Mouse (Mus musculus) spleen, postnatal 10 days (tissue): ENCODE measurements around the gene Dna2.
"Not testable (repeated sequence)": the region's sequence is repeated elsewhere in the genome, so short reads cannot be mapped to it uniquely, and the experiment has no call there.

Experiments
- DNase-seq, 2 experiments: peaks; one replicate each; pipeline ENCODE4 v3.0.0; 2021 to 2022; ENCODE audit warnings: low spot score in 2 of 2

Dna2 gene

DNA sequence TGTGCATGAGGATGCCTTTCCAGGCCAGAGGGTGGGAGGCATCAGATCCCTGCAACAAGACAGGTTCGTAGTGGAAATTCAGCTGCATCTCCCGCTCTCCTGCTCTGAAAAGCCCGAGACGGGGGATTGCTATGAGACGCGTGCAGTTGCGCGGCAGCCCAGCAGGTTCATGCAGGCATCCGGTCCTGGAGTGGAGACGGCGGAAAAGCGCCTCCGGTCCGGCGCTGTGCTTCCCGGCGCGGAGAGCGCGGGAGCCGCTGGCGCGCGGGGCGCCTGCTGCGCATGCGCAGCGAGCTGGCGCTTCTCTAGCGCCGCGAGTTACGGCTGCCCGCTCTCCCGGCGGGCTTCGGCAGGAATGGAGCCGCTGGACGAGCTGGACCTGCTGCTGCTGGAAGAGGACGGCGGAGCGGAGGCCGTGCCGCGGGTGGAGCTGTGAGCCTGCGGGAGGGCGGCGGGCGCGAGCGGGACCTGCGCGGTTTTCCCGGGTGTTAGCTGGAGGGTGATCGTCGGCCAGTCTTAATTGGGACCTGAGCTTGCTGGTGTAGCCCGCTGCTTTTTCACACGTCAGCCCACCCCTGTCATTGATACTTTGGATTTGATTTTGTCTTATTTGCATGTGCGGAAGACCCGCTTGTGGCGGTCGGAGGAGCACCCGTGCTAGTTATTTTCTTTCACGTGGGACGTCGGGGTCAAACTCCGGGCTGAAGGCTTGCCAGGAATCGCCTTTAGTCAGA is at the start of gene Dna2:
Gene Dna2 (plus strand): TSS at position 289 of the 734 bp plus-strand sequence.
- peak; percentile 76 to 77 for DNase-seq

GRCm38 (mm10) chr10:62897437-62897836 is 49.4 kb upstream of the Dna2 start:
- no peak for DNase-seq

GRCm38 (mm10) chr10:62898061-62898460 is 48.8 kb upstream of the Dna2 start:
- DNase-seq: no peak

GRCm38 (mm10) chr10:62900144-62900543 is 46.7 kb upstream of the Dna2 start:
- DNase-seq: no peak

DNA sequence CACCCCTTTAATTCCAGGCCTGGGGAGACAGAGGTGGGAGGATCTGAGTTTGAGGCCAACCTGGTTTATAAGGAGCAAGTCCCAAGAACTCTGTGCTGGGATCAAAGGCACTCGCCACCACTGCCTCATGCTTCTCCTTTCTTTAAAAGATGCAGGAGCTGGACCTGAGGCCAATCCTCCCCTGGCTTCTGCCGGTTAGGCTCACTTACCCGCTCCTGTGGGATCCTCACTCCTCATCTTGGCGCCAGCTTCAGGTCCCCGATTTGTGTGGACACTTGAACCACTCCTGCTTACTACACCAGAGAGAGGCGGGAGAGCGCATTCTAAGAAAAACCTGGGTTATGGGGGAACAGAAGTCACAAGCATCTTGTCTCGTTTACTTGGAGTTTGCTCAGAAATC is 45.0 kb upstream of the Dna2 start:
- no peak for DNase-seq

DNA sequence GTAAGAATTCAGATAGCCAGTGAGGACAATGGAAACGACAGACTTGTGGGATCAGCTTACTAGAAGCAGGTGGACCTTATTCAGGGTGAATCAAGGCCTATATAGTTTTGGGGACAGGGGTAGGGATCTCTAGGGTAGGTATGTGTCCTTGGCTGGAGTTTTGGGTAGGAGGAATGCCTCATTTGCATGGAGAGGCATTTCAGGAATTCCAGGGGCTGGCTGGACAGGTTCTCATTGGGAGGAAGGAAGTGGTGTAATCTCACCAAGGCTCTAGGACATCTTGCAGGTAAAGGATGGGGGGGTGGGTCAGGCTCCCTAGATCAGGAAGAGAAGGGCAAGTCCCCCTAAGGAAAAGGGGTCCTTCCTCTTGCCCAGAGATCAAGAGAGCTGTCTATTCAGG is 44.0 kb upstream of the Dna2 start:
- no peak for DNase-seq

- DNase-seq: no peak
Observed at GRCm38 (mm10) chr10:62906336-62906735, 40.5 kb upstream of the Dna2 start.

GRCm38 (mm10) chr10:62908896-62909295 is 37.9 kb upstream of the Dna2 start, which contains the start of gene Tet1:
TSS of gene Tet1 (minus strand) at chr10:62908996.
- not testable (repeated sequence) for DNase-seq

- no peak for DNase-seq
Observed at GRCm38 (mm10) chr10:62911120-62911519, 35.7 kb upstream of the Dna2 start.

- no peak for DNase-seq
Observed at GRCm38 (mm10) chr10:62918985-62919384, 27.8 kb upstream of the Dna2 start.

DNA sequence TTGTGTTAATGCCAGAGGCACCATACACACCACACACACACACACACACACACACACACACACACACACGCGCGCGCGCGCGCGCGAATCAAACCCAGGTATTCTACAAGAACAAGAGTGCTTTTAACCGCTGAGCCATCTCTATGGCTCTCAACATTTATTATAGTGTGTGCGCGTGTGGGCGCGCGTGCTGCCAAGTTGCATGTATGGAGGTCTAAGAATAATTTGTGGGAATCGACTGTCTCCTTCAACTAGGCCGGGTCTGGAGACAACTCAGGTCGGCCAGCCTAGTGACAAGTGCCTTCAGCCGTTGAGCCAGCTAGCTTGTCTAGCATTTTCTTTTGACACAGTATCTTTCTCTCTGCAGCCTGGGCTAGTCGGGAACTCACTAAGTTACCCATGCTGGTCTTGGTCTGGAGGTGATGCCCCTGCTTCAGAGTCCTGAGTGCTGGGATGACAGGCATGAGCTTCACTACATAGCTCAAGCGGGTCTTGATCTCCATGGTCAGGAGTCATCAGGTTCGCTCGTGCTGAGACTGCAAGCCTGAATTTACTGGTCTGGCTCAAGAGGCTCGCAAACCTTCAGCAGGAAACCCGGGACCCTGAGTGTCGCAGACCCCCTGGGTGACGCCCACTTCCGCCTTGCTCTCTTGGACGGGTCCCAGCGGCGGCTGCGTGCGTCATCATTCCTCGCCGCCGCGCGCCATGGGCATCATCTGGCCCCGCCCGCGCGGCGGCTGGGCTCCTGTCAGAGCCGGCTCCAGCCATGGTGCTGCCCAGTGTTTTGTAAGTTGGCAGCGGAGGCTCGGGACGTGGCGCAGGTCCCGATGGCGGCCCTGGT is 26.7 kb upstream of the Dna2 start, which contains the start of gene Slc25a16:
Gene Slc25a16 (plus strand): TSS at position 709 of the 841 bp plus-strand sequence.
- peak; percentile 86 to 93 for DNase-seq

DNA sequence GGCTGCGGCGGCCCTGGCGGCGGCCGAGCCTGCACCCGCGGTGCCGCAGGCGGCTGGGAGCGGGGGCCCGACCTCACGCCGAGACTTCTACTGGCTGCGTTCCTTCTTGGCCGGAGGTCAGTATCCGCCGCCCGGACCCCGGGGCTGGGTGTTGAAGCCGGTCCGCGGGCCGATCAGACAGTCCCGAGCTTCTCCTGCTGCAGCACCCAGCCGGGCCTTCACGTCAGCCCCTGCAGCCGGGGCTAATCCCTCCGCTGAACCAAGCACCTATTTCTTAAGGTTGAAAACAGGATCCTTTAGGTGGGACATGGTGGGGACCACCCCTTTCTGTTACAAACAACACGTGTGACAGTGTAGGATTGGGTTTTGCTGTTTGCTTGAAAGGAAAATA is 26.1 kb upstream of the Dna2 start:
- DNase-seq: no peak

DNA sequence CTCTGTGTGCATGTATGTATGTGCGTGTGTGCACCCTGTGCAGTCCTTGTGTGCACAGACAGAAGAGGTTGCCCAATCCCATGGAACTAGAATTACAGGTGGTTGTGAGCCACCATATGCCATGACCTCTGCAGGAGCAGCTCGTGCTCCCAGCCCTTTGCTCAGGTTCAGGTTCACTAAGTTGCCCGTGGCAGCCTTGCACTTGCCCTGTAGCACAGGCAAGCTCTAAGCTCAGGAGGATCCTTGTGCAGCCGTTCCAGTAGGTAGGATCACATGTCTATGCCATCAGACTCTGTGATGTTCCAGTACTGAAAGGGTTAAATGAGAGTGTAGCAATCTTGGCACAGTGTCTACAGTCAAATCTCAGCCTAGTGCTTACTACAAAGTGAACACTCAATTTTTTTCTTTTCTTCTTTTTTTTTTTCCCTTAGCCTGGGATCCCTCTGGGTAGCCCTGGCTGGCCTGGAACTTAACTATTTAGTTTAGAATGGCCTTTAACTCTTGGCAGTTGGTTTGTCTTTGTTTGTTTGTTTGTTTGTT is 22.7 kb upstream of the Dna2 start:
- DNase-seq: no peak

GRCm38 (mm10) chr10:62932381-62932780 is 14.4 kb upstream of the Dna2 start:
- no peak for DNase-seq

DNA sequence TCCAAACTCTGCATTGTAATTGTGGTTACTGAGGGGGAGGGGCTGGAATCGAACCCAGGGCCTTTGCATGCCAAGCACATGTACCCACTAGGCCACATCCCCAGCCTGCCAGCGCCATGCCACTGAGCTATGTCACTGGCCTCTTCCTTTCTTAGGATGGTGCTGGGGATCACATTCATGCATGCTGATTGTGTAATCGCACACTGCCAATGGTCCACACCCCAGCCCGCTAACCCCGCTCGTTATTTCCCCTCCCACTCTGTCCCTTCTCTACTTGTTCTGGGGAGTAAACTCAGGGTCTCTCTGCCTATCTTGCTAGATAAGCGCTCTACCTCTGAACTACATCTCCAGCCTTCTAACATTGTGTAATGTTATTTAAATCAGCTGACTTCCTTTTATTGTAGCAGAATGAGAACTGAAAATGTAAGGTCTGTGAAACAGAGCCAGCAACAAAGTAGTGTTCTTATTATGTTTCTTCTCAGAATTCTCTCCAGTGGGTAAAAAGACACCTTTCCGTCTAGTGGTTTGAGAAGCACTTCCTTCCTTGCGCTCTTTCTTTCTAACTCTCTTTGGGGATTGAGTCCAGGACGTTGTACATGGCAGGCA is 1.7 kb upstream of the Dna2 start:
- DNase-seq: peak in 1 of 2 experiments; percentile 20

DNA sequence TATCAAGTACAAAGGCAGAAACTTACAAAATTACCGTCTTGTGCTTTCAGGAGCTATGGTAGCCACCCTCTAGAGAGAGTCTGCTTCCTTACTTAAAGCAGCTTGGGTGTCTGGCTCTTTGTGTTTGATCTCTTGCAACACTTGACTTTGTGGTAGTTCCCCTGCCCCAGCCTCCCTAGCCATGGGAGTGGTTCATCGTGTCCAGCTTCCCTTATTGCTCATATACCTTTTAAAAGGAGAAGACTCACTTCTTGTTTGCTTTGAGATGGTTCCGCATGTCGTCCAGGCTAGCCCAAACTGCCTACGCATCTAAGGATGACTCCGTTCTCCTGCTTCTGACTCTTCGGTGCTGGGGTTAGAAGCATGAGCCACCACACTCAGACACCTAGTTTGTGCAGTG is 1.7 kb downstream of the Dna2 start:
- peak in 1 of 2 experiments; percentile 24 for DNase-seq

DNA sequence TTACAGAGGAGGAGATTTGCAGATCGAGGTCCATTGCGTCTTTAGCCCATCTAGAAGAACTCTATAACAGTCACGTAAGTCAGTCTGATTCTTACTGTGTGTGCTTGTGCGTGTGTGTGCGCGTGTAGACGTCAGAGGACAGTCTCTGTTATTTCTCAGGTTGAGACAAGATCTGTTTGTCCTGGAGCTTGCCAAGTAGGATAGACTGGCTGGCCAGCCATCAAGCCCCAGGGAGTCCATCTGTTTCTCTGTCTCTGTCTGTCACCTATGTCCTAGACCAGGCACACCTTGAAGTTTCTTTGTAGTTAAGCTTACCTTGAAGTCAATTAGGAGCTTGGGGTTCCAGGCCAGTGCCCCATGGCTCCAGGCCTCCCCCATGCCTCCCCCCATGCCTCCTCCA is 17.1 kb downstream of the Dna2 start:
- DNase-seq: no peak

DNA sequence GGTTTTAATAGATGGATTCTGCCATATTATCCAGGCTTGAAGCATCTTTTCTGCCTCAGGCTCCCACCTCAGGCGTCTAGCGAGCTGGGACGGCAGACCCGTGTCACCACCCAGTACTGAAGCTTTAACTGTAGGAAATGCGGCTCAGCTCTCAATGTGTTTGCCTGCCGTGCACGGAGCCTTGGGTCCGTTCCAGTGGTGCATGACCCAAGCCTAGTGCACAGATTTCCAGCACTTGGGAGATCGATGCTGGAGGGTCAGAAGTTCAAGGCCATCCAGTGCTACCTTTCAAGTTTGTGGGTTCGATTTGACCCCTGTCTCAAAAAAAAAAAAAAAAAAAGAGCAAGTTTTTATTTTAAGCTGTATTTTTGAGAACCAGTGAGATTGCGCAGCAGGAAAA is 19.0 kb downstream of the Dna2 start:
- DNase-seq: no peak

GRCm38 (mm10) chr10:62966291-62966690 is 19.5 kb downstream of the Dna2 start:
- DNase-seq: no peak

GRCm38 (mm10) chr10:62971821-62972220 is 25.0 kb downstream of the Dna2 start:
- DNase-seq: peak in 1 of 2 experiments; percentile 37

DNA sequence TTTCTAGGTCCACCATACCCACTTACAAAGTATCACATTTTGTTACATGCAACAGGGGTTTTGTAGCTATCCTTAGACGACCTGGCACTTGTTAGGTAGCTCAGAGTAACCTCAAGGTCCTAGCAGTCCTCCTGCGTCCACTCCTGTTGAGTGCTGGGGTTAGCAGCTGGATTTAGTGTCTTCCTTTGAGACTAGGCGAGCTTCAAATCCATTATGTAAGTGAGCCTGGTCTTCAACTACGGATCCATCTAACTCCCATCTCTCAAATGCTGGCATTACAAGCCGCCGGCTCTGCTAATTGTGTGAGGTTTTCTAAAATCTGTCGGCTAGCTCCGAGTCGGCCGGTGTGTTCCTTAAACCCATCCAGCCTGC is 32.8 kb downstream of the Dna2 start:
- DNase-seq: no peak
